Mouse (Mus musculus) common myeloid progenitor, adult 5-6 weeks (primary cell): ENCODE measurements around the gene Cd200r1. TPM values are rescaled to one million over a fixed set of nuclear protein-coding genes. Genes with fewer than 3 reads are reported as not detected.

Experiments
- ATAC-seq: replicated peaks from 2 replicates; pipeline ENCODE4 v1.8.0; 2016; ENCODE audit warnings: low read depth, mild to moderate bottlenecking, moderate TSS enrichment, inconsistent platforms; ENCODE audit not compliant: poor library complexity, severe bottlenecking
- total RNA-seq: library from RNA; stranded (forward); fragments of 200-1000, 187-1606 nt; gene quantifications from 2 replicates; pipeline ENCODE4 v1.2.3, GENCODE M21; 2017

Gene Cd200r1
- total RNA-seq: 4.3 and 5.8 TPM in 2 replicates

- peak; percentile 81 for ATAC-seq
These were observed at the start of gene Cd200r1 for GRCm38 (mm10) chr16:44765555-44766319. TSS of gene Cd200r1 (plus strand) at chr16:44765736.

DNA sequence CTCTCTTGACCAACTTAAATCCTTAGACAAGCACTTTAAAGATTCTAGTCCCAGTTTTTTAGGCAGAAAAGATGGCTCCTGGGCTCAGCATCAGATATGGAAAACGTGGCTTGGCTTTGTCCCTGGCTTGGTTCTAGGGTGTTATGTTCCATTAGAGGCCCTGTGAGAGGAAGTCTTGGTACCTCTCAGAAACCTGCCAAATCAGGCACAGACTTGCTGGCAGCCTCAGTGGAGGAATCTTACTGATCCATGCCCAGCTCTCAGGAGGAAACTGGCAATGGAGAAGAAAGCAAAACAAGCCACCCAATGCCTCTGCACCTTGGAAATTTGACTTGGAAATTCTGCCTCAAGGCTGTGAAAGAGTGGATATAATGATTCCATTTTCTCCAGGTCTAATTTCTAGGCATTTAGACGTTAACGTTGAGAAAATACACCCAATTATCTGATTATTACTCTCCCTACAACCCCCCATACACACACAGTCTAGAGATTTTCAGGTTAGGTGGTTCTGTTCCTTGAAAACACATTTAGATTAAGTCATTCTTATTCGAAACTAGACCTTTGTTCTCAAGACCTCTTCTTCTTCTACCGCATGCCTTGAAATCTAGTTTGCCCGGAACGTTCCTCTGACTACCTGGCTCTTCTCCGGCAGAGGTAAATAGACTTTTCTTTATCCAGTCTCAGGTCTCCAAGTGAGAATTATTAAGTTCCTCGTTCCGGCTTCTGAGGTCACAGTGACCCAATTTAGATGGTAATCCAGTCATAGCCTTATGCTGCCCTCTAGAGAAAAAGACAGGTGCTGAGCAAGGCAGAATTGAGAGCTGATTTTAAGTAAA lies 49.0 kb upstream of the Cd200r1 start:
- ATAC-seq: peak; percentile 97

DNA sequence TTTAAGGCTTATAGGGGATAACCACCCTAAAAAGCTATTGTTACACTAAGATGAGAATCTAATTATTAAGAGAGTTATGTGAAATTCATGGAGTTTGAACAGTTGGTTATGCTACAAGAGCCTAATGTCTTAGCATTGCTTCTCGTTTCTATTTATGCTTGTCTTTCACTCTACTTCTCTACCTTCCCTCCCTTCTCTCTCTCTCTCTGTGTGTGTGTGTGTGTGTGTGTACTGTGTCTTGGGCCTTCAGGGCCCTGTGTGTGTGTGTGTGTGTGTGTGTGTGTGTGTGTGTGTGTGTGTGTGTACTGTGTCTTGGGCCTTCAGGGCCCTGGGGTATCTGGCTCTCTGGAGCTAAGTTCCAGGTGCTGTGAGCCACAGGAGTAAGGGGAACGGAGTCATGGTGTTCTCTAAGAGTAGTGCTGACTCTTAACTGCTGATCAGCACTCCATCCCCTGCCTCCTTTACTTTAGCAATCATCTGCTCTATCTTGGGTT lies 48.3 kb upstream of the Cd200r1 start:
- 0 out of 2 replicates have a peak, but pooled peaks have one; percentile 29 for ATAC-seq

DNA sequence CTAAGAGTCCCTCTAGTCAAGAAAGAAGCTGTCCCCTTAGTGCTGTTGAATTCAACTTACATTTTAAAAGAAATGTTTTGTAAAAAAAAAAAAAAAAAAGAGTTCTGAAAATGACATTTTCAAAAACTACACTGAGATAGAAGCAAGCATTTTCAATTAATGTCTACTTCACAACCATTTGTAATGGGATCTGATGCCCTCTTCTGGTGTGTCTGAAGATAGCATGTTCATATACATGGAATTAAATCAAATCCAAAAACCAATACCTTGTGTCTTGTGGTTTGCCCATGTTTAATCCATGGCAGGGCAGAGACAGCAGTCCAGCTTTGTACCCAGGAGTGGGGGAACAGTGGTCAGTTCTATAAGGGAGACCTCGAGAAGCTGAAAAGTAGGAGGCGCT lies 47.7 kb upstream of the Cd200r1 start:
- ATAC-seq: no peak

DNA sequence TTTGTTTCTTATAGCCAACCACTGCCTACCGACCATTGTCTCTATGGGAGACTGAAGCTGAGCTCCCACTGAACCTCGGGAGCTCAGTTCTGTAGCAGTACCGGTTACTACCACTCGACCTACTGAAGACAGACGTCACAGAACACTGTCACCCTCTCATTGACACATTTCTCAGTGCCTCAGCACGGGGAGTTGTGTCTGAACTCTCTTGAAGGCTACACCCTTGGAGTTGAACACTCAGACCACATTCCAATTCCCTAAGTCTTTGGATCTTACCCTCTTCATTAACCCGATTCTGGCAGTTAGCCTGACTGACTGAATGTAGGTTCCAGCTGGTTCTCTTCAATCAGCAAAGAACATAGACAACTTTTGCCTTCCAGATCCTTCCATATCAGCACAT lies 46.2 kb upstream of the Cd200r1 start:
- ATAC-seq: no peak

DNA sequence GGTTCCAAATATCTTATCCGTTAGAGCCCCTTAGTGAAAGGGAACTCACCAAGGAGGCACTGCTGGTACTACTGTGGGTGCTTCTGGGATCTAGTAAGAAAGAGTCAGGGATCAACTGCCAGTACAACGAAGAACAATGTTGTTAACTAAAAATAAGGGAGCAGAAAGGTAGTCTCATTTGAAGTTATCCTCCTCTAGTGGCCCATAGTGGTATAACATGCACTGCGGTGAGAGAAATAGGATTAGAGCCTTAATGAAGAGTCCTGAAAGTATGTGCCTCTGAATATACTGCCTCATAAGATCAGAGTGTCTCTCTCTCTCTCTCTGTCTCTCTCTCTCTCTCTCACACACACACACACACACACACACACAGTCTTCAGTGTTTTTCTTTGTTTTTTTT lies 45.0 kb upstream of the Cd200r1 start:
- ATAC-seq: no peak

DNA sequence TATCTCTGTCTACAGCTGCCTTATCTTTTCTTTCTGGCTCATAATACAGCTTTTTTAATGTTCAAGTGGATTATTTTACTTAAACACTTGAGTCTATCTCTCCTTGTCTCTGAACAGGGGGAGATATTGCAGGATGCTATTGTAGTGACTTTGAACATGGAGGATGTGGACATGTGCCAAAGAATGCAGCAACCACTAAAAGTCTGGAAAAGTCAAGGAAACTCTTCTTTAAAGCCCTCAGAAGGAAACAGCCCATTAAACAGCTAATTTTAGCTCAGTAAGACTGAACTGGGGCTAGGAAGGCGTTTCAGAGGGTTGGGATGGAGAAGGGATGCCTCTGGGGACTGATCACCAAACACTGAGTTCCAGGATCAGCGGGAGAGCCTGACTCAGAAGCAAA lies 42.9 kb upstream of the Cd200r1 start:
- ATAC-seq: no peak

DNA sequence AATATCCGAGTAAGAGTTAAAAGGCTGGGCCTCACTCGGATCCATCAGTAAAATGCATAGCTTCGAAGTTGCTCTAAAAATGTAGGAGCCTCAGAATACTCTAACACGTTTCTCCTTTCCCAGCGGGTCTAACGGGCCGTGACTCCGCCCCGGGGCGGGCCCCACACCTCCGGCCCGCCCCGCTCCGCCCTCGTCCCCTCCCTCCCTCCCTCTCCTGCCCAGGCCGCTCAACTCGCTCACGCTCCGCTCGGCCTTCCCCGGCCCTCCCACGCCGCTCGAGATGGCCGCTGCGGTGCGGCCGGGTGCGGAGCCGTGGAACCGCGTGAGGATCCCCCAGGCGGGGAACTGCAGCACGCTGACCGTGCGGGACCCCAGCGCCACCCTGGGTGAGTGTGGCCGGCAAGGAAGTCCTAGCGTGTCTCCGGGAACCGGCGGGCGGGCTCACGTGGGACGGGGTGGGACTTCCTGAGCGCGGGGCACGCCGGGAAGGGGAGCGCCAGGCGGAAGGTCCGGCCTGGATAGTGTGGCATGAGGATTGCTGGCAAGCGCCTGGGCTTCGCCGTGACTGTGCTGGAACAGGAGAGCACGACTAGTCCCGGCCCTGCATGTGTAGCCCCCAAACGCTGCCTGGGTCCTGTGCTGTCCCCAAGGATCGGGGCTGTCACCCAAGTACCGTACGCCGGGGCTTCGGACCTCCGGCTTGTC lies 41.3 kb upstream of the Cd200r1 start, which contains the start of gene Nepro:
TSS of gene Nepro (plus strand) at position 219 of the 705 bp plus-strand sequence.
- peak; percentile 78 for ATAC-seq

DNA sequence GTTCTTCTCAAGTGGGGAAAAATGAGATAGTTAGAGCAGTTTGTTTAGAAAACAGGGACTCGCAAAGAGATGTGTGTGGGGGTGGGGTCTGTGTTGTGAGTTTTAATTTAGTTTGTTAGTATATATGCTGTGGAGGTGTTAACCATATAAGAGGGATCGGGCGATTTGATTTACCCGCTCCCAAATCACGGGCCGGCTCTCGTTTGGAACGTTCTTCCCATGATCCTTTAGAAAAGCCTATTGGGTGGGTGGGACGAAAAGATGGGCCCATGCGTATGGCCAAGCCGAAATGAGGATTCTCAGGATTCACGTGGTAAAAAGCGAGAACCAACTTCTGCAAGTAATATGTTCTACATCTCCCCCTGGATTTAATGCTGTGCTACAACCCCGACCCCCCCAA lies 40.7 kb upstream of the Cd200r1 start:
- ATAC-seq: no peak

- ATAC-seq: peak; percentile 63
These were observed 40.0 kb upstream of the Cd200r1 start for GRCm38 (mm10) chr16:44725286-44726223.

DNA sequence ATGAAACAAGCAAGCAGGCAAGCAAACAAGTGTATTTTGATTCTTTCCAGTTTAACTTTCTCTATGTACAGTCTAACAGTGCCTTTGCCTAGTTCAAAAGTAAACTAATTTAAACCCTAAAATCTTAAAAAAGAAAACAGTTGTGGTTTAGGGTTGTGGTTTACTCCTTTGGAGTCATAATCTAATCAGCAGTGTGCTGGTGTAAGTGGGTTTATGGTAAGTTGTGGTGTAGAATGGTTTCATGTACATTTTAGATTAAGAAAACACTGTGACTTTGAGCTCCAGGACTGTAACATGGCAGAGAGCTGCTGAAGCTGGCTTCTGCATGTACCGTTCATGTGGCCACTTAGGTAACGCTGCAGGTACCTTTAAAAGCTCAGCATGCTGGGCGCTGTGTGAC lies 38.0 kb upstream of the Cd200r1 start:
- ATAC-seq: peak; percentile 46

- no peak for ATAC-seq
These were observed 31.5 kb upstream of the Cd200r1 start for GRCm38 (mm10) chr16:44734059-44734458.

DNA sequence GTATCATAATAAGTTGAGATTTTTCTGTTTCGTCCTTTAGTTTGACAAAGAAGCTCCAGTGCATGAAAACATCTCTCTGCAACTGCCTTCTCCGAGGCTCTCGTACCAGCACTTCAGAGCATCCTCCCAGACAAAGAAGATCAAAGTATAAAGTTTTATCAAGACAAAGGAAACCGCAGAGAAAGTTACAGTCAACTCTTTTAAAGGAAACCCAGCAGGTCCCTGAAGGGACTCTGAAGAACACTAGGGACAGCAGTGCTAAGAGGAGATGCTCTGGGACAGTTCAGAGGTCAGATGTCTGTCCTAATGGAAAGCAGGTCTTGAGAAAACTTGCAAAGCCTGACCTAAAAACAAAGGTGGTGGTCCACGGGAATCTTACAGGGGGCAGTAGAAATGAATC lies 29.9 kb upstream of the Cd200r1 start:
- no peak for ATAC-seq

GRCm38 (mm10) chr16:44736118-44736517 lies 29.4 kb upstream of the Cd200r1 start:
- ATAC-seq: no peak

- no peak for ATAC-seq
These were observed 22.8 kb upstream of the Cd200r1 start for GRCm38 (mm10) chr16:44742753-44743152.

DNA sequence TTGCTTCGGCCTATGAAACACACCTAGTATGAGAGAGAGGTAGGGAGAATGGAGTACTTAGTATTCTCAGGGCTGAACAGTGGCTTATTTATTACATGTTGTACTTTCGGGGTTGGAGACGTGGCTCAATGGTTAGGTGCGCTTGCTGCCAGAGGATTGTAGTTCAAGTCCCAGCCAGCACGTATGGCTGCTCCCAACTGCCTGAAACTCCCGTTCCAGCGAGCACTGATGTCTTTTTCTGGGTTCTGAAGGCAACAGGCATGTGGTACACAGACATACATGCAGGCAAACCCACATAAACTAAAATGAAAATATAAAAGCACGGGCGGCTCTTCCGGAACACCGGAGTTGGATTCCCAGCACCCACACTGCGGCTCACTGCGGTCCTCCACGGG lies 20.1 kb upstream of the Cd200r1 start:
- peak; percentile 21; the same call in 1 of the 2 replicates for ATAC-seq

GRCm38 (mm10) chr16:44745866-44746562 lies 19.5 kb upstream of the Cd200r1 start, which contains the start of gene Gtpbp8:
TSS of gene Gtpbp8 (minus strand) at chr16:44746363.
- peak; percentile 89 for ATAC-seq

GRCm38 (mm10) chr16:44748007-44748406 lies 17.5 kb upstream of the Cd200r1 start:
- ATAC-seq: no peak

DNA sequence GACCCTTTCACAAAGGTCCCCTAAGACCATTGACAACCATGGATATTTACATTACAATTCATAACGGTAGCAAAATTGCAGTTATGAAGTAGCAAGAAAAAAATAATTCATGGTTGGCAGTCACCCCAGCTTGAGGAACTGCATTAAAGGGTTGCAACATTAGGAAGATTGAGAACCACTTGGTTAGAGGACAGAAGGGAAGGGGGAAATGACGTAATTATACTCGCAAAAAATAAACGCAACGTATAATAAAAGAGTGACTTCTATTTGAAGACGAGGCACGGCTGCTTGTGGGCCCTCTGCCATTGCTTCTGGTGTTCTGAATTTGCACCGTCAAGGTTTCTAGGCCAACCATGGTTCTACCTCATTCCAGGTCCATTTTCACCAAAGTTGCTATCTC lies 7.8 kb upstream of the Cd200r1 start:
- peak; percentile 52 for ATAC-seq
